Mouse (Mus musculus) limb, embryonic 15.5 days (tissue): Measurements from ENCODE around the gene Mat1a. TPM values are rescaled to one million over a fixed set of nuclear protein-coding genes. Genes with fewer than 3 reads are reported as not detected.

Source experiments
- ATAC-seq: fragments of 200-750 bp; cut with Nextera tagmentation; 2 replicates; pipeline ENCODE4 v1.8.0; 2017; ENCODE audit warnings: low read depth, moderate TSS enrichment; ENCODE audit not compliant: insufficient number of reproducible peaks, low FRiP score, low TSS enrichment
- H3K27ac ChIP-seq: fragments of 300-500 bp; sonication (generic); 2 replicates; pipeline ENCODE4 v1.5.1; 2015; ENCODE audit warnings: moderate library complexity, mild to moderate bottlenecking, inconsistent platforms
- H3K27me3 ChIP-seq: fragments of 300-500 bp; sonication (generic); 2 replicates; pipeline ENCODE4 v1.6.1; 2015; ENCODE audit warnings: inconsistent platforms
- H3K36me3 ChIP-seq: fragments of 300-500 bp; sonication (generic); 2 replicates; pipeline ENCODE4 v1.6.1; 2015; ENCODE audit warnings: inconsistent platforms
- H3K4me1 ChIP-seq: fragments of 300-500 bp; sonication (generic); 2 replicates; pipeline ENCODE4 v1.6.1; 2015; ENCODE audit warnings: inconsistent platforms
- H3K4me2 ChIP-seq: fragments of 300-500 bp; sonication (generic); 2 replicates; pipeline ENCODE4 v1.6.1; 2015; ENCODE audit warnings: mild to moderate bottlenecking, inconsistent platforms
- H3K4me3 ChIP-seq: fragments of 300-500 bp; sonication (generic); 2 replicates; pipeline ENCODE4 v1.5.1; 2015; ENCODE audit warnings: mild to moderate bottlenecking, inconsistent platforms
- H3K9ac ChIP-seq: fragments of 300-500 bp; sonication (generic); 2 replicates; pipeline ENCODE4 v1.6.1; 2015; ENCODE audit warnings: inconsistent platforms
- H3K9me3 ChIP-seq: fragments of 300-500 bp; sonication (generic); 2 replicates; pipeline ENCODE4 v1.6.1; 2016; ENCODE audit warnings: inconsistent platforms
- WGBS: fragments of 180-500 bp; shearing (Covaris S2); methylation state at CpG from one replicate; pipeline ENCODE4 v1.1.7; 2015; 5-methylcytosine and 5-hydroxymethylcytosine counted together
- polyA plus RNA-seq: library from polyadenylated mRNA; unstranded; fragments of >200 nt; fragmentation: Nextera tagmentation; extraction: Ambion mirVana; gene quantifications from 2 replicates; pipeline ENCODE4 v1.2.1, GENCODE M21; 2015

The Mat1a gene
- polyA plus RNA-seq, 1 experiment from 2014 or later: 0.13 TPM

DNA sequence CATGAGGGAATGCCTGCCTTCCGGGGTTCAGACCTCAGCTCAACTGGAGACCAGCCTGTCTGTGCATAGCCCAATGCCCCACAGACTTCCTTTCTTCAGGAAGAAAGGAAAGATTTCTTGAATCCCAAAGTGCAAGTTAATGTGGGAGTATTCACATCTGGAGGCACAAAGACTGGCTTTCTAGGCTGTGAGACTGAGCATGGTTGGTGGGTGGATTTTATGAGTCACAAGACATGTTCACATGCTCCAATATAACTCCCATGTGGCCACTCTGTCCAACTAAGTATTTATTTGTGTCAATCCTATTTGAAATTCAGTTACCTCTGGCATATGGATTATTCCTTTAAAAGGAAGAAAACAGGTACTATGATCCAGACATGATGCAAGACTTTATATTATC is 6.1 kb upstream of the Mat1a start:
- Histone ChIP-seq H3K9me3 (no peaks in the 10 kb centered on the region), H3K4me1 (no peaks in the 10 kb centered on the region)
- no peak for ATAC-seq

DNA sequence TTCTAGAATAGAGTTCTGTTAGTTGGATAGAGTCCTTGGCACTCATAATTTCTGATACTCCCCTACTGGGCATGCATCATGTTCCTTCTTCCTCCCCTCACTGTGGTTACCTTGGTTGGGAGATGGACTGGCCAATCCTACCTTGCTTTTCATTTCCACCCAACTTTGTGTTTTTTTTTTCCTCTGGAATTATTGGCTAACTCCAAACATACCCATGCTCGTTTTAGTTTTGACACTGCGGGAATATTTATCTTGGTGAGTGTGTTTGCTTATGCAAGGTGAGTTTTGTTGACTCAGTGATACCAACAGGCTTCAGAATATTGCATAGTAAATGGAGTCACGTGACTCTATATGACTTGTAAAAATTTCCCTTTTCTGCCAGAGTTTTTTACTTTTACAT is 4.1 kb upstream of the Mat1a start:
- H3K4me1 ChIP-seq: no peaks in the 10 kb centered on the region
- no peak for ATAC-seq
- H3K9ac ChIP-seq: no peak overlapping the region
- no peak overlapping the region for H3K4me3 ChIP-seq
- no peaks in the 10 kb centered on the region for H3K27me3 ChIP-seq
- H3K9me3 ChIP-seq: no peaks in the 10 kb centered on the region
- H3K4me2 ChIP-seq: no peak overlapping the region
- 68% methylated on average over 3 of the region's 3 CpGs for WGBS
- H3K36me3 ChIP-seq: no peaks in the 10 kb centered on the region
- no peak overlapping the region for H3K27ac ChIP-seq

More for the DNA sequence above, 6.1 kb upstream of the Mat1a start:
- H3K27ac ChIP-seq: no peak overlapping the region
- 68% methylated on average over 1 of the region's 1 CpGs for WGBS
- no peak overlapping the region for H3K9ac ChIP-seq
- H3K4me2 ChIP-seq: no peak overlapping the region
- H3K36me3 ChIP-seq: no peaks in the 10 kb centered on the region
- no peaks in the 10 kb centered on the region for H3K27me3 ChIP-seq
- no peak overlapping the region for H3K4me3 ChIP-seq

DNA sequence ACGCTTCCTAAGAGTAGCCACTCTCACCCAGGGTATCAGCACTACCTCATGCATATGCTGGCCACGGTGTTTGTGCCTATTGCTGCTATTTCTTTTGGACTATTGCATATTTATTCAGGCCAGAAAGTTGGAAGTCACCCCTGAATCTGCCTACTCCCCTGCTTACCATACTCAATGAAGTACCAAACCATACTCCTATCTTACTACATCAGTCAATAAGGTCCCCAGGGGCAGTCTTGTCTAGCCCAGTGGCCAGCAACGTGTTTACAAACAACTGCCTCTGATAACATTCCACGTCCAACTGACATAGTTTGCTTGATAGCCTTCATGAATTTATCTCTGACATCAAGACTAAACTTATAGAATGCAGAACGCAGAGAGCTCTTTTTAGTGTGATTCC is 3.6 kb upstream of the Mat1a start:
- no peak overlapping the region for H3K9ac ChIP-seq
- H3K4me1 ChIP-seq: no peaks in the 10 kb centered on the region
- no peak overlapping the region for H3K4me2 ChIP-seq
- no peaks in the 10 kb centered on the region for H3K36me3 ChIP-seq
- no peak overlapping the region for H3K4me3 ChIP-seq
- H3K9me3 ChIP-seq: no peaks in the 10 kb centered on the region
- no peaks in the 10 kb centered on the region for H3K27me3 ChIP-seq
- H3K27ac ChIP-seq: no peak overlapping the region
- no peak for ATAC-seq
- 78% methylated on average over 5 of the region's 5 CpGs for WGBS

DNA sequence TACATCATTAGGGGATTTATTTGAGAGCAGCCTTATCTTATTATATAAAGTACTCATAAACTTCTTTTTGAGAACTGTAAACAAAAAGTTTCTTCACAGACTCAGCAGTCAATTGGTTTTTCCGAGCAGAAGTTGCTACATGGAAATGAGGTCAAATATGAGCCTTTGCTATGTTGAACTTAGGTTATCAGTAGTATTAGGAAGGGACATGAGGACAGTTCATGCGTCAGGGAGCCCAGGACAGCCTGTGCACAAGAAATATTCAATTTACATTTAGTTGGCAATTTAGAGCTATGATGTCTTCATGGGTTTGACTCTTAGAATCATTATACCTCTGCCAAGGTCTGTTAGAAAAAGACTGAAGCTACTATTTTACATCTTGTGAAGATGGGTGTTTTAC is 2.6 kb upstream of the Mat1a start:
- no peak overlapping the region for H3K4me3 ChIP-seq

DNA sequence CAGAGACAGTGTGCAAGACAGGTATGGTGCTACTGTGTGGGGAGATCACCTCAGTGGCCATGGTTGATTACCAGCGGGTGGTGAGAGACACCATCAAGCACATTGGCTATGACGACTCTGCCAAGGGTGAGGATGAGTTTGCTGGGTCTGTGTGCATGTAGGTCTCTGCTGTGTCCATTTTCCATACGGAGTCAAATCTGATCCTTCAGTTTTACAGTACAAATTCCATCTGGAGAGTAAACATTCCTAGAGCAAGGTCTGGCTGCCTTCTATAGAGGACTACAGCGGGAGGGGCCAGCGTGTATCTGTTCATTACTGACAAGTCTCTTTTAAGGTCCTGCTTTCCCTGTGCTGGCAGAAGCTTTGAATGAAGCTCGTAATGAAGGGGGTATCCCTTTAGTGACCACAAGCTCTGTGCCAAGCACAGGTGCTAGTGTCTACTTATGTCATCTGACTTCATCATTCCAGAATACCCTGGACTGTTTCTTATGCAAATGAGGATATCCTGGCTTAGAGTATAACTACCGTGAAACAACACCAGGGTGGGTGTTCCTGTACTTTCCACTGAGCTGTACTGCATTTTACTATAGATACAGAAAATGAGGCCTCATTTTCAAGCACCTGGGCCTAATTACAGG is 6.3 kb downstream of the Mat1a start:
- ATAC-seq: no peak
- H3K9me3 ChIP-seq: no peaks in the 10 kb centered on the region
- H3K9ac ChIP-seq: no peak overlapping the region
- no peak overlapping the region for H3K4me2 ChIP-seq
- H3K27me3 ChIP-seq: no peaks in the 10 kb centered on the region
- H3K27ac ChIP-seq: no peak overlapping the region
- no peaks in the 10 kb centered on the region for H3K36me3 ChIP-seq
- no peak overlapping the region for H3K4me3 ChIP-seq
- 87% methylated on average over 7 of the region's 7 CpGs for WGBS
- no peaks in the 10 kb centered on the region for H3K4me1 ChIP-seq

More for the DNA sequence above, 2.6 kb upstream of the Mat1a start:
- Histone ChIP-seq H3K36me3 (no peaks in the 10 kb centered on the region), H3K4me1 (no peaks in the 10 kb centered on the region), H3K27me3 (no peaks in the 10 kb centered on the region), H3K9ac (no peak overlapping the region), H3K27ac (no peak overlapping the region), H3K4me2 (no peak overlapping the region), H3K9me3 (no peaks in the 10 kb centered on the region)
- WGBS: 76% methylated on average over 2 of the region's 2 CpGs
- no peak for ATAC-seq

DNA sequence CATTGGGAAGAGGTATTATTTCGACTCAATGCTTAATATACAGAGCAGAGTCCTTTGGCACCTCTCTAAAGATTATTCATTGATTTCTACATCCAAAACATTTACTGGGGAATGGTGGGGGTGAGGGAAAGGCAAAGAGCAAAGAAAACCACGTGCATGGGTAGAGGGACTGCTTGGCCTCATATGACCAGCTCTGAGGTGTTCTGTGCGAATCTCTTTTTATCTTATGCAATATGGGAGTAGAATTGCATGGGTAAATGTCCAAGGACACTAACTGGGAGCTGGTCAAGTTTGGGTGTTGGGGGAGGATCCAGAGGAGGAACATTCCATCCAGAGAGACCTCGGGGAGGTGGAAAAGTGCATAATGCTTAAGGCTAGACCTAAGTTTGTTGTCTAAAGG is 8.1 kb downstream of the Mat1a start:
- no peak overlapping the region for H3K27ac ChIP-seq
- H3K4me2 ChIP-seq: no peak overlapping the region
- H3K36me3 ChIP-seq: no peaks in the 10 kb centered on the region
- WGBS: 80% methylated on average over 4 of the region's 4 CpGs
- H3K4me3 ChIP-seq: no peak overlapping the region
- no peak overlapping the region for H3K9ac ChIP-seq
- H3K4me1 ChIP-seq: no peaks in the 10 kb centered on the region
- no peak for ATAC-seq
- H3K9me3 ChIP-seq: no peaks in the 10 kb centered on the region
- H3K27me3 ChIP-seq: no peaks in the 10 kb centered on the region

DNA sequence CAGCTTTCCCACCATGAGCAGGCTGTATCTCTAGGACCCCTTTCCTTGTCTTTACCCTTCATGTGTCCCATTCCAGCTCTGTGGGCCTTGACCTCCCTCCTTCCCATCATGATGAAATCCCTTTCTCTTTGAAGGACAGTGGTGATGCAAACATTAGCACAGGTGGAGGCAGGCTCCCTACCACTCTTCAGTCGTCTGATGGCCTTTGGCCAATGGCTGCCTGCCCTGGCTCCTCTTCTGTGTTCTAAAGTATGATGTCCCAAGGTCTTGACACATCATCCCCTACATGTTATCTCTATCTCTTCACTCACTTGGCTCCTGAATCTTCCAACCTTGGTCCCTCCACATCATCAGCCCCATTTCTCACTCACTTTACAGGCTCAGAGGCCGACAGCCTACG is 11.4 kb downstream of the Mat1a start:
- no peaks in the 10 kb centered on the region for H3K4me1 ChIP-seq
- H3K4me3 ChIP-seq: no peak overlapping the region
- no peak for ATAC-seq
- no peak overlapping the region for H3K4me2 ChIP-seq
- no peaks in the 10 kb centered on the region for H3K36me3 ChIP-seq
- no peak overlapping the region for H3K9ac ChIP-seq
- H3K27me3 ChIP-seq: no peaks in the 10 kb centered on the region
- H3K9me3 ChIP-seq: no peaks in the 10 kb centered on the region
- WGBS: 79% methylated on average over 3 of the region's 3 CpGs
- H3K27ac ChIP-seq: no peak overlapping the region

DNA sequence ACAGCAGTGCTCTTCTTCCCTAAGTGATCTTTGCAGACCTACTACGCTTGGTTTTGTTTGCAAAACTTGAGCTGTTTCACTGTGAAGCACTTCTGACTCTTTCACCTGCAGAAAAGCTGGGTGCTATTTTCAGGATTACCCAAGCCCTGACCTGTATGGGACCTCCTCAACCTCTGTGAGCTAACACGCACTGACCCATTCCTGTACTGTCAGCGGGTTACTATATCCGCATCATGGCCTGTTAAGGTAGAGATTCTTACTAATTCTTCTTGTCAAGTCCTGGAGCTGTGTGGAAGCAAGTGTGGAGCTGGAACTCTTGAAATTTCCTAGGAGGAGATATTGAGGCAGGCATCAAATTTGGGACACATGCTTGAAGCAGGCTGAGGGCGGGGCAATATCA is 19.8 kb downstream of the Mat1a start:
- H3K27me3 ChIP-seq: no peaks in the 10 kb centered on the region
- ATAC-seq: no peak
- H3K9ac ChIP-seq: no peak overlapping the region
- no peak overlapping the region for H3K27ac ChIP-seq
- no peaks in the 10 kb centered on the region for H3K4me1 ChIP-seq
- H3K4me2 ChIP-seq: no peak overlapping the region
- 88% methylated on average over 5 of the region's 5 CpGs for WGBS
- no peaks in the 10 kb centered on the region for H3K36me3 ChIP-seq
- H3K4me3 ChIP-seq: no peak overlapping the region
- H3K9me3 ChIP-seq: no peaks in the 10 kb centered on the region

DNA sequence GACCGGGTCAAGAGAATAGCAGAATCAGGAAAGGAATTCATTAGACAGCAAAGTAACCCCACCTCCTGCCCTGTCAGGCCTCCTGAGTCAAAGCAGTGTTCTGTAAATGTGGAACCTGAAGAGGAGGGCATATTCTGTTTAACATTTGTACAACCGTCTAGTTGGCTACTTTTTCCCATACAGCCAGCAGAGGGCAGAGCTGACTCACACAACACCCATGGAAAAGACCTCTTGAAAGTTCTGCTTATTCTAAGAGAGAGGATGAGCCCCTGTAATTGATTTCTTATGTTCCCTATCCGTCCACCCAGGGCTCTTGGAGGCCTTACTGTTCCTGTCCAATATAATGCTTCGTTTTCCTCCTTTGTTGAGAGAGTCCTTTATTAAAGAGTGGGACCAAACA is 23.2 kb downstream of the Mat1a start:
- no peaks in the 10 kb centered on the region for H3K4me1 ChIP-seq
- ATAC-seq: no peak
- no peak overlapping the region for H3K4me3 ChIP-seq
- H3K27ac ChIP-seq: no peak overlapping the region
- H3K27me3 ChIP-seq: no peaks in the 10 kb centered on the region
- no peaks in the 10 kb centered on the region for H3K36me3 ChIP-seq
- no peak overlapping the region for H3K9ac ChIP-seq
- H3K9me3 ChIP-seq: no peaks in the 10 kb centered on the region
- no peak overlapping the region for H3K4me2 ChIP-seq
- 18% methylated on average over 4 of the region's 4 CpGs for WGBS

DNA sequence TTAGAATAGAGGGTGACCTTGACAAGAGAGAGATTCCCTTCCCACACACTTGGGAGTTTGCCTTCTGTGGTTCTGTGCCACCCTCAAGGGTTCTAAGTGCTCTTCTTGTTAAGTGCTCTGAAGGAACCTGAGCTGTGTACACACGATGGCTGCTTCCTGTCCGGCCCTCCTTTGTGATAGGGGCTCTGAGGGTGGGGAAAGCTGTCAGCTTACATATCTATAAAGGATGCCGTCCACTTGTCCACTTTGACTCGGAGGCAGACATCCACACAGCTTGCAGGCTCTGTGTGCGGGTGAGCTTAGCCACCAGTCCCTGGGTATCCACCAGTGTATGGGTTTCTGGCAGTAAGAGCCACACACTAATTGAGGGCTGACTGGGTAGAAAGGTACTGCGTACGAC is 26.7 kb downstream of the Mat1a start, which contains the start of gene Sftpa1:
Gene Sftpa1, plus strand, starts transcription at position 243 of the 400 bp plus-strand sequence.
- no peak for ATAC-seq
- no peak within 1 kb of the TSS for H3K4me2 ChIP-seq
- H3K4me1 ChIP-seq: no peaks in the 10 kb centered on the region
- H3K27ac ChIP-seq: no peak within 1 kb of the TSS
- no peaks in the 10 kb centered on the region for H3K36me3 ChIP-seq
- H3K27me3 ChIP-seq: no peaks in the 10 kb centered on the region
- 83% methylated on average over 7 of the region's 7 CpGs for WGBS
- no peak within 1 kb of the TSS for H3K9ac ChIP-seq
- H3K9me3 ChIP-seq: no peaks in the 10 kb centered on the region
- H3K4me3 ChIP-seq: no peak within 1 kb of the TSS

DNA sequence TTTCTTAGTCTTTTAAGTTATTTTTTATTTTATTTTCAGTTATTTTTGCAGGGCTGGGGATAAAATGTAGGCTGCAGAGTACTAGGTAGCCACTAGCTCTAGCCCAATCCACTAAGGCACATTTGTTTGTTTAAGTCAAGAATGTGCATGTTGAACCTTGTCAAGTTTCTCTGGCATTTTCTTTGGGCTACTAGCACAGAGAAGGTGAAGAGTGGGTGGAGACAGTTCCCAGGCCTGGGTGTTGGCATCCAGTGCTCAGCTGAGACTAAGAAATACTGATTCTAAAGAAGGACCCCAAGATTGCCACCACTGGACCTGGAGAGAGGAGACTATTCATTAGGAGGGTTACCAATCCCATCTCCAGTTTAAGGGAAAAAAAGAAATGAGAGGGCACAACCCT is 32.2 kb downstream of the Mat1a start:
- Histone ChIP-seq H3K4me2 (no peak overlapping the region), H3K27ac (no peak overlapping the region), H3K4me1 (no peaks in the 10 kb centered on the region), H3K9ac (no peak overlapping the region), H3K36me3 (no peaks in the 10 kb centered on the region), H3K27me3 (no peaks in the 10 kb centered on the region), H3K4me3 (no peak overlapping the region), H3K9me3 (no peaks in the 10 kb centered on the region)
- ATAC-seq: no peak

DNA sequence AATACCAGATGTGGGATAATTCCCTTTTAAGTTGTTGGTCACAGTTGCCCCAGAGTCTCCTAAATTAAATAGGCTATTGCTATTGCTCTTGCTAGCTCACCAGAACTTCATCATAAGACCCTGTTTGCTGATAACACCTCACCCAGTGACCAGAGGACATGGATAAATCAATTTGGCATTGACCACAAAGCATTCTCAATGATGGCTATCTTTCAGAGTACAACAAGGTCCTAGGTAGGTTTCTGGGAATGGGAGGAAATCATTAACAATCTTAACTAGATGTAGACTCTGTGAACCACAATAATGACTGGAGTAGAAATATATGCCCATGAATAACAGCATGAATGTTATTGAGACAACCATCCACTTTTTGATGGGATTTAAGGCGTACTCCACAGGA is 35.9 kb downstream of the Mat1a start:
- no peaks in the 10 kb centered on the region for H3K27me3 ChIP-seq
- H3K4me2 ChIP-seq: no peak overlapping the region
- H3K4me1 ChIP-seq: no peaks in the 10 kb centered on the region
- H3K9ac ChIP-seq: no peak overlapping the region
- H3K27ac ChIP-seq: no peak overlapping the region
- H3K36me3 ChIP-seq: no peaks in the 10 kb centered on the region
- H3K4me3 ChIP-seq: no peak overlapping the region
- H3K9me3 ChIP-seq: no peaks in the 10 kb centered on the region
- WGBS: 95% methylated on average over 1 of the region's 1 CpGs
- ATAC-seq: no peak

DNA sequence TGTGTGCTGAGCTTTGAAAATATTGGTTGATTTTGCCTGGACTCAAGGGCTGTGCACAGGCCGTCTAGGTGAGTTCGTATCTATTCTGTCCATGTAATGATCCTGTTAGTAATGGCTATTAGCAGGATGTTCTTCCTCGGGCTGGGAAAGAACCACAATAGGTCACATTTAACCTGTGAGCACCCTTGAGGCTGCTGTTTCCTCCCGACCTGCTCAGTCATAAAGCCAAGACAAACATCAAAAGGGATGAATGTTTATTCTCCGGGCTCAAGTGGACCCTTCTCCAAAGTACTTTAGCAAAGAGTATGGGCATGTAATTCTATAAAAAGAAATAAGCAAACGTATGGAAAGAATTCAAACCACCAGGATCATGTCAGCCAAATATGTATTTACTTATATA is 41.2 kb downstream of the Mat1a start:
- no peaks in the 10 kb centered on the region for H3K9me3 ChIP-seq
- H3K27me3 ChIP-seq: no peaks in the 10 kb centered on the region
- no peaks in the 10 kb centered on the region for H3K36me3 ChIP-seq
- 60% methylated on average over 6 of the region's 6 CpGs for WGBS
- no peak overlapping the region for H3K27ac ChIP-seq
- no peak for ATAC-seq
- no peak overlapping the region for H3K9ac ChIP-seq
- H3K4me1 ChIP-seq: no peaks in the 10 kb centered on the region
- H3K4me3 ChIP-seq: no peak overlapping the region
- no peak overlapping the region for H3K4me2 ChIP-seq
